Mouse (Mus musculus) cortical plate, adult 2 months (tissue): ENCODE measurements around the gene 1700016K19Rik.

Source experiments
- CTCF ChIP-seq: fragments of 200-500 bp; IDR thresholded peaks from 2 replicates; pipeline ENCODE4 v1.5.1; 2011; ENCODE audit warnings: mild to moderate bottlenecking, control low read depth, low read length; ENCODE audit not compliant: insufficient read depth; ENCODE audit errors: extremely low read depth
- POLR2A ChIP-seq: fragments of 200-500 bp; IDR thresholded peaks from 2 replicates; pipeline ENCODE4 v1.6.1; 2011; ENCODE audit warnings: mild to moderate bottlenecking, low read length, control low read depth; ENCODE audit not compliant: insufficient read depth; ENCODE audit errors: extremely low read depth

- TF ChIP-seq POLR2A, result no peak
- no peak for TF ChIP-seq CTCF
Observed at GRCm38 (mm10) chr11:75992481-75992880, 7.2 kb upstream of the 1700016K19Rik start.
